Mouse (Mus musculus): ENCODE measurements around the gene Pitpnc1. TPM values are rescaled to one million over a fixed set of nuclear protein-coding genes. Genes with fewer than 3 reads are reported as not detected.

Gene Pitpnc1
- polyA plus RNA-seq, 1 experiment from 2014 or later: 46.7 TPM

- no peak for ATAC-seq (replicated peaks)
- H3K4me2 ChIP-seq (replicated peaks): no peak overlapping the region
- H3K9ac ChIP-seq (replicated peaks): no peak overlapping the region
- H3K27ac ChIP-seq (replicated peaks): no peak overlapping the region
- H3K36me3 ChIP-seq: peaks cover 7% of the 10 kb centered on the region; the same call in 1 of the 2 replicates
- no peaks in the 10 kb centered on the region for H3K4me1 ChIP-seq
- WGBS: 74% methylated on average over 1 of the region's 1 CpGs
- H3K27me3 ChIP-seq: no peaks in the 10 kb centered on the region
- H3K9me3 ChIP-seq: no peaks in the 10 kb centered on the region
- H3K4me3 ChIP-seq: no peak overlapping the region
Measured at GRCm38 (mm10) chr11:107223169-107223561, 247.3 kb downstream of the Pitpnc1 start.

- no peak overlapping the region for H3K9ac ChIP-seq (replicated peaks)
- H3K27me3 ChIP-seq: no peaks in the 10 kb centered on the region
- H3K27ac ChIP-seq (replicated peaks): 0 out of 2 replicates have a peak overlapping the region, but pooled peaks have one; percentile 4
- H3K4me3 ChIP-seq: no peak overlapping the region
- 58% methylated on average over 12 of the region's 12 CpGs for WGBS
- H3K4me2 ChIP-seq (replicated peaks): no peak overlapping the region
- H3K36me3 ChIP-seq: peaks cover 5% of the 10 kb centered on the region; the same call in 1 of the 2 replicates
- no peak for ATAC-seq (replicated peaks)
- no peaks in the 10 kb centered on the region for H3K9me3 ChIP-seq
- no peaks in the 10 kb centered on the region for H3K4me1 ChIP-seq
Measured at GRCm38 (mm10) chr11:107222531-107223168, 247.8 kb downstream of the Pitpnc1 start.

- no peak for ATAC-seq (replicated peaks)
- no peak overlapping the region for H3K27ac ChIP-seq (replicated peaks)
- 0 out of 2 replicates have a peak, but pooled peaks cover 4% of the 10 kb centered on the region for H3K36me3 ChIP-seq
- H3K9me3 ChIP-seq: no peaks in the 10 kb centered on the region
- no peaks in the 10 kb centered on the region for H3K27me3 ChIP-seq
- WGBS: 91% methylated on average over 9 of the region's 9 CpGs
- H3K4me3 ChIP-seq: no peak overlapping the region
- H3K4me1 ChIP-seq: no peaks in the 10 kb centered on the region
- H3K4me2 ChIP-seq (replicated peaks): no peak overlapping the region
- H3K9ac ChIP-seq (replicated peaks): no peak overlapping the region
Measured at GRCm38 (mm10) chr11:107215111-107215510, 255.4 kb downstream of the Pitpnc1 start.

- Histone ChIP-seq H3K9ac (replicated peaks) (no peak overlapping the region), H3K36me3 (0 out of 2 replicates have a peak, but pooled peaks cover 4% of the 10 kb centered on the region)
- 77% methylated on average over 5 of the region's 5 CpGs for WGBS
Measured at GRCm38 (mm10) chr11:107213745-107214144, 256.8 kb downstream of the Pitpnc1 start.

GRCm38 (mm10) chr11:107209818-107210217 is 260.7 kb downstream of the Pitpnc1 start:
- Histone ChIP-seq H3K36me3 (peaks cover 7% of the 10 kb centered on the region; the same call in 1 of the 2 replicates), H3K27ac (replicated peaks) (no peak overlapping the region), H3K27me3 (no peaks in the 10 kb centered on the region), H3K4me2 (replicated peaks) (no peak overlapping the region), H3K4me1 (no peaks in the 10 kb centered on the region), H3K4me3 (no peak overlapping the region), H3K9me3 (no peaks in the 10 kb centered on the region), H3K9ac (replicated peaks) (no peak overlapping the region)
- no peak for ATAC-seq (replicated peaks)
- WGBS: 80% methylated on average over 13 of the region's 13 CpGs

More at GRCm38 (mm10) chr11:107213745-107214144, 256.8 kb downstream of the Pitpnc1 start:
- no peak overlapping the region for H3K27ac ChIP-seq (replicated peaks)
- no peaks in the 10 kb centered on the region for H3K27me3 ChIP-seq
- no peak overlapping the region for H3K4me3 ChIP-seq
- no peak for ATAC-seq (replicated peaks)
- no peaks in the 10 kb centered on the region for H3K9me3 ChIP-seq
- no peak overlapping the region for H3K4me2 ChIP-seq (replicated peaks)
- no peaks in the 10 kb centered on the region for H3K4me1 ChIP-seq

GRCm38 (mm10) chr11:107201773-107202172 is 268.7 kb downstream of the Pitpnc1 start:
- Histone ChIP-seq H3K27ac (replicated peaks) (no peak overlapping the region), H3K9ac (replicated peaks) (no peak overlapping the region), H3K36me3 (no peaks in the 10 kb centered on the region), H3K4me2 (replicated peaks) (no peak overlapping the region), H3K4me1 (no peaks in the 10 kb centered on the region), H3K9me3 (no peaks in the 10 kb centered on the region), H3K27me3 (no peaks in the 10 kb centered on the region), H3K4me3 (no peak overlapping the region)
- WGBS: 91% methylated on average over 11 of the region's 11 CpGs
- no peak for ATAC-seq (replicated peaks)

GRCm38 (mm10) chr11:107199281-107199680 is 271.2 kb downstream of the Pitpnc1 start:
- ATAC-seq (replicated peaks): no peak
- no peak overlapping the region for H3K9ac ChIP-seq (replicated peaks)
- no peaks in the 10 kb centered on the region for H3K27me3 ChIP-seq
- no peaks in the 10 kb centered on the region for H3K36me3 ChIP-seq
- no peak overlapping the region for H3K27ac ChIP-seq (replicated peaks)
- no peak overlapping the region for H3K4me3 ChIP-seq
- no peak overlapping the region for H3K4me2 ChIP-seq (replicated peaks)
- H3K9me3 ChIP-seq: no peaks in the 10 kb centered on the region
- H3K4me1 ChIP-seq: no peaks in the 10 kb centered on the region
- 82% methylated on average over 5 of the region's 5 CpGs for WGBS

GRCm38 (mm10) chr11:107195334-107195733 is 275.2 kb downstream of the Pitpnc1 start:
- no peaks in the 10 kb centered on the region for H3K9me3 ChIP-seq
- H3K9ac ChIP-seq (replicated peaks): no peak overlapping the region
- H3K4me2 ChIP-seq (replicated peaks): no peak overlapping the region
- H3K36me3 ChIP-seq: no peaks in the 10 kb centered on the region
- H3K27ac ChIP-seq (replicated peaks): no peak overlapping the region
- H3K27me3 ChIP-seq: no peaks in the 10 kb centered on the region
- H3K4me3 ChIP-seq: no peak overlapping the region
- WGBS: 77% methylated on average over 2 of the region's 2 CpGs
- no peak for ATAC-seq (replicated peaks)
- H3K4me1 ChIP-seq: no peaks in the 10 kb centered on the region

- H3K27ac ChIP-seq (replicated peaks): no peak overlapping the region
- H3K4me1 ChIP-seq: peaks cover 7% of the 10 kb centered on the region
- WGBS: 36% methylated on average over 2 of the region's 2 CpGs
- H3K4me2 ChIP-seq (replicated peaks): no peak overlapping the region
- H3K4me3 ChIP-seq: no peak overlapping the region
- H3K9me3 ChIP-seq: no peaks in the 10 kb centered on the region
- peaks cover 7% of the 10 kb centered on the region for H3K36me3 ChIP-seq
- H3K27me3 ChIP-seq: no peaks in the 10 kb centered on the region
- H3K9ac ChIP-seq (replicated peaks): no peak overlapping the region
- ATAC-seq (replicated peaks): no peak
Measured at GRCm38 (mm10) chr11:107190376-107190775, 280.1 kb downstream of the Pitpnc1 start.

- Histone ChIP-seq H3K27me3 (no peaks in the 10 kb centered on the region), H3K4me3 (peak within 1 kb of the TSS; percentile 83), H3K9me3 (no peaks in the 10 kb centered on the region), H3K27ac (replicated peaks) (peak within 1 kb of the TSS; percentile 69), H3K9ac (replicated peaks) (peak within 1 kb of the TSS; percentile 77), H3K4me1 (peaks cover 7% of the 10 kb centered on the region), H3K4me2 (replicated peaks) (peak within 1 kb of the TSS; percentile 77), H3K36me3 (peaks cover 20% of the 10 kb centered on the region)
- under 1% methylated on average over 62 of the region's 62 CpGs for WGBS
- peak; percentile 96 for ATAC-seq (replicated peaks)
Measured at GRCm38 (mm10) chr11:107188565-107189552, 281.6 kb downstream of the Pitpnc1 start, which contains the start of gene Nol11. Gene Nol11 (minus strand): TSS chr11:107189381.

GRCm38 (mm10) chr11:107183777-107184176 is 286.7 kb downstream of the Pitpnc1 start:
- no peak overlapping the region for H3K4me3 ChIP-seq
- no peak overlapping the region for H3K9ac ChIP-seq (replicated peaks)
- H3K27me3 ChIP-seq: no peaks in the 10 kb centered on the region
- H3K27ac ChIP-seq (replicated peaks): no peak overlapping the region
- H3K36me3 ChIP-seq: peaks cover 61% of the 10 kb centered on the region
- H3K4me2 ChIP-seq (replicated peaks): no peak overlapping the region
- 95% methylated on average over 8 of the region's 8 CpGs for WGBS
- H3K9me3 ChIP-seq: no peaks in the 10 kb centered on the region
- ATAC-seq (replicated peaks): no peak
- peaks cover 7% of the 10 kb centered on the region for H3K4me1 ChIP-seq

- peaks cover 10% of the 10 kb centered on the region for H3K36me3 ChIP-seq
- no peak overlapping the region for H3K4me3 ChIP-seq
- H3K9ac ChIP-seq (replicated peaks): no peak overlapping the region
- H3K4me2 ChIP-seq (replicated peaks): no peak overlapping the region
- no peaks in the 10 kb centered on the region for H3K4me1 ChIP-seq
- ATAC-seq (replicated peaks): no peak
- no peaks in the 10 kb centered on the region for H3K9me3 ChIP-seq
- H3K27me3 ChIP-seq: no peaks in the 10 kb centered on the region
- WGBS: 84% methylated on average over 4 of the region's 4 CpGs
- H3K27ac ChIP-seq (replicated peaks): no peak overlapping the region
Measured at GRCm38 (mm10) chr11:107161215-107161614, 309.3 kb downstream of the Pitpnc1 start.

All from forebrain, embryonic 15.5 days (tissue).